Mouse (Mus musculus) B cell, adult 67 days (primary cell): Measurements from ENCODE around the gene Atn1. TPM values are rescaled to one million over a fixed set of nuclear protein-coding genes. Genes with fewer than 3 reads are reported as not detected.

Source experiments
- total RNA-seq, 2 experiments: library from RNA; stranded (reverse); gene quantifications; 4 replicates each; pipeline ENCODE4 v1.2.4; 2023

Atn1 gene
- 10 to 100 TPM; 25.7 to 42.9 TPM for total RNA-seq

GRCm38 (mm10) chr6:124755831-124756595 lies at the start of gene Atn1, which contains the start of gene Gm45234:
Gene Atn1, minus strand, starts transcription at chr6:124756524.
Gene Gm45234, minus strand, starts transcription at chr6:124756021.

GRCm38 (mm10) chr6:124779222-124779983 lies 23.1 kb upstream of the Atn1 start, which contains the start of gene Lrrc23:
Gene Lrrc23, minus strand, starts transcription at chr6:124779727.

GRCm38 (mm10) chr6:124769101-124769765 lies 12.9 kb upstream of the Atn1 start, which contains the start of gene Eno2:
Gene Eno2, minus strand, starts transcription at chr6:124769673.

GRCm38 (mm10) chr6:124740888-124741761 lies 15.2 kb downstream of the Atn1 start, which contains the start of gene Grcc10:
Gene Grcc10, minus strand, starts transcription at chr6:124741374.

GRCm38 (mm10) chr6:124738511-124739023 lies 17.8 kb downstream of the Atn1 start, which contains the start of gene Ptpn6:
Gene Ptpn6, minus strand, starts transcription at chr6:124738714.

GRCm38 (mm10) chr6:124711824-124712782 lies 44.2 kb downstream of the Atn1 start, which contains the start of the genes Emg1 and Phb2:
Gene Emg1, minus strand, starts transcription at chr6:124712178.
Gene Phb2, plus strand, starts transcription at chr6:124712336.

Other genes starting within 250 kb of the Atn1 start
- under 1 TPM in 1 of 2 experiments, not detected in 1; 0.30 TPM for gene C1ra, start 244.1 kb downstream of the Atn1 start, total RNA-seq
- gene C1s1, start 214.2 kb downstream of the Atn1 start, total RNA-seq, result under 1 TPM in 1 of 2 experiments, not detected in 1; 0.83 TPM
- not detected for gene C1rb, start 186.2 kb downstream of the Atn1 start, total RNA-seq
- not detected for gene C1s2, start 120.4 kb downstream of the Atn1 start, total RNA-seq
- 10 to 100 TPM; 55.1 to 60.9 TPM for gene Lpcat3, start 93.5 kb downstream of the Atn1 start, total RNA-seq
- gene Emg1, start 44.3 kb downstream of the Atn1 start, total RNA-seq, result 100 to 1,000 TPM; 125 to 132 TPM
- 100 to 1,000 TPM; 226 to 235 TPM for gene Phb2, start 44.2 kb downstream of the Atn1 start, total RNA-seq
- 100 to 1,000 TPM; 669 to 751 TPM for gene Ptpn6, start 17.8 kb downstream of the Atn1 start, total RNA-seq
- 100 to 1,000 TPM; 246 to 277 TPM for gene Grcc10, start 15.2 kb downstream of the Atn1 start, total RNA-seq
- not detected for gene Gm45234, start 503 bp downstream of the Atn1 start, total RNA-seq
- 1 to 10 TPM in 1 of 2 experiments, under 1 TPM in 1; 0.95 to 1.9 TPM for gene Eno2, start 13.1 kb upstream of the Atn1 start, total RNA-seq
- gene Lrrc23, start 23.2 kb upstream of the Atn1 start, total RNA-seq, result 1 to 10 TPM; 3.1 to 7.8 TPM
- gene Spsb2, start 52.1 kb upstream of the Atn1 start, total RNA-seq, result 1 to 10 TPM; 7.1 to 8.9 TPM
- 10 to 100 TPM; 54.5 to 58.7 TPM for gene Tpi1, start 57.8 kb upstream of the Atn1 start, total RNA-seq
- gene Usp5, start 73.0 kb upstream of the Atn1 start, total RNA-seq, result 10 to 100 TPM; 84.4 to 95.0 TPM
- 1 to 10 TPM; 1.8 to 4.2 TPM for gene Cdca3, start 73.0 kb upstream of the Atn1 start, total RNA-seq
- gene Gnb3, start 83.8 kb upstream of the Atn1 start, total RNA-seq, result under 1 TPM in 1 of 2 experiments, not detected in 1; 0.30 TPM
- not detected for gene P3h3, start 101.2 kb upstream of the Atn1 start, total RNA-seq
- gene Gpr162, start 107.5 kb upstream of the Atn1 start, total RNA-seq, result under 1 TPM; 0.15 to 0.47 TPM
- gene Cd4, start 131.7 kb upstream of the Atn1 start, total RNA-seq, result under 1 TPM; 0.36 to 0.61 TPM
- gene Lag3, start 155.2 kb upstream of the Atn1 start, total RNA-seq, result under 1 TPM; 0.27 to 0.44 TPM
- 10 to 100 TPM; 40.0 to 57.1 TPM for gene Ptms, start 163.6 kb upstream of the Atn1 start, total RNA-seq
- 100 to 1,000 TPM; 103 to 117 TPM for gene Mlf2, start 174.9 kb upstream of the Atn1 start, total RNA-seq
- 10 to 100 TPM; 56.3 to 59.5 TPM for gene Cops7a, start 209.0 kb upstream of the Atn1 start, total RNA-seq
- under 1 TPM; 0.27 to 0.55 TPM for gene Pianp, start 240.2 kb upstream of the Atn1 start, total RNA-seq